Mouse (Mus musculus) G1E (cell line): ENCODE measurements around the gene Rbms3.

ENCODE experiments used
- CTCF ChIP-seq: IDR thresholded peaks from 2 replicates; pipeline ENCODE4 v1.5.1; 2012; ENCODE audit warnings: low read depth, low read length, inconsistent platforms, mixed read lengths
- GATA1 ChIP-seq: IDR thresholded peaks from 2 replicates; pipeline ENCODE4 v1.6.1; 2012; ENCODE audit warnings: borderline replicate concordance, low read length, inconsistent platforms, mixed read lengths
- POLR2AphosphoS5 ChIP-seq: IDR thresholded peaks from 2 replicates; pipeline ENCODE4 v1.6.1; 2012; ENCODE audit warnings: low read depth, low read length, inconsistent platforms; ENCODE audit not compliant: insufficient replicate concordance
- TAL1 ChIP-seq: conservative IDR thresholded peaks from 2 replicates; pipeline ENCODE4 v1.6.1; 2012; ENCODE audit warnings: low read depth, low read length, inconsistent platforms, mixed read lengths

GRCm38 (mm10) chr9:117342336-117342735 lies 287.4 kb downstream of the Rbms3 start:
- TF ChIP-seq CTCF (no peak), GATA1 (no peak), TAL1 (no peak), POLR2AphosphoS5 (no peak)
